Mouse (Mus musculus): Measurements from ENCODE around the gene Dab1.

DNA sequence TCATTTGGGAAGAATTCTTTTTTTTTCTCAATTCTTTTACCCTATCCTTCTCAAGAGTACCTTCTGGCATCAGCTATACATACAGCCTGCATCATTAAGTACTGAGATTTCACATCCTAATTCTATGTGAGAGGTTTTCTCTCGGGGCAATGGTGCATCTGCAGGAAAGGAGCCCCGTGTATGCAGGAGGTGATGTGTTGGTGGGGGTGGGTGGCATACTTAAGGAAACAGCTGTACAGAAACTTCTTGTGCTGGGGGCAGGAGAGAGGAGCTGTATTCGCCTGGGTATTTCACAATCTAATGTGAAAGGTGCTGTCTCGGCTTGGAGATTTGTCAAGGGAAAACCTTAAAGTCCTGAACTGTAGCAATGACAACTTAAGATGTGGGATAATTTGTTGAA, 392.5 kb downstream of the Dab1 start:
- no peak for TF ChIP-seq CTCF (IDR thresholded peaks at IDR 0.05; ENCODE audit: borderline replicate concordance, insufficient read depth, low read length)
- no peak for TF ChIP-seq POLR2A (IDR thresholded peaks at IDR 0.05; ENCODE audit: low read depth, low read length)

Data from embryonic fibroblast, embryonic 13.5 days (primary cell).